Mouse (Mus musculus) CD4-positive helper T cell, adult 2 months (primary cell): ENCODE results near the gene Efcc1.

Experiments
- DNase-seq: peaks from one replicate; pipeline ENCODE4 v3.0.0-alpha.2; 2012; ENCODE audit warnings: low read depth, missing footprints, low spot score

The Efcc1 gene

DNA sequence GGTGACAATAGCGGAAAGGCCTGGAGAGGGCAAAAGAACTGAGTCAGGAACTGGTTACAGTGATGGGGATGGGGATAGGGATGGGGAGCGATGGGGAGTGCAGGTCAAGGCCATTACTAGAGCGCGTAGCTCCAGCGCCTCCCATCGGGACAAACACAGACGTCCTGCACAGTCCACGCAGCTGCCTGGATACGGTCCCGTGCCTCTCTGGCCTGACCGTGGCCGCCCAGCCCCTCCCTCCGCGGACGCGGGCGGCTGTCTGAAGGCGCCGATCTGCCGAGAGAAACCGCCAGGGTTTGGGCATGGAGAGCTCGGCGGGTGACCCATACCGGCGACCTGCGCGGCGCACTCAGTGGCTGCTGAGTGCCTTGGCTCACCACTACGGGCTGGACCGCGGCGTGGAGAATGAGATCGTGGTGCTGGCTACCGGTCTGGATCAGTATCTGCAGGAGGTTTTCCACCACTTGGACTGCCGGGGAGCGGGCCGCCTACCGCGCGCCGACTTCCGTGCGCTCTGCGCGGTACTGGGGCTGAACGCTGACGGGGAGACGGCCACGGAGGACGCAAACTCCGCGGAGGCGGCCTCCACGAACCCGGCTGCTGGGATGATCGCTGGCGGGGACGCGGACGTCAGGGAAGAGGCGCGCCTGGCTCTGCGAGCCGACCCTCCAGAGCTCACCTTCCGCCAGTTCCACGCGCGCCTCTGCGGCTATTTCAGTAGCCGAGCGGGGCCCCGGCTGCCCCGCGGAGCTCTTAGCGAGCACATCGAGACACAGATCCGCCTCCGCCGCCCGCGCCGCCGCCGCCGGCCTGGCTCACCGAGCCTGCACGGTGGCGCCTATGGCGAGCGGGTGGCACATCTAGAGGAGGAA is at the start of gene Efcc1:
TSS of gene Efcc1 (plus strand) at position 279 of the 872 bp plus-strand sequence.
- no peak for DNase-seq

DNA sequence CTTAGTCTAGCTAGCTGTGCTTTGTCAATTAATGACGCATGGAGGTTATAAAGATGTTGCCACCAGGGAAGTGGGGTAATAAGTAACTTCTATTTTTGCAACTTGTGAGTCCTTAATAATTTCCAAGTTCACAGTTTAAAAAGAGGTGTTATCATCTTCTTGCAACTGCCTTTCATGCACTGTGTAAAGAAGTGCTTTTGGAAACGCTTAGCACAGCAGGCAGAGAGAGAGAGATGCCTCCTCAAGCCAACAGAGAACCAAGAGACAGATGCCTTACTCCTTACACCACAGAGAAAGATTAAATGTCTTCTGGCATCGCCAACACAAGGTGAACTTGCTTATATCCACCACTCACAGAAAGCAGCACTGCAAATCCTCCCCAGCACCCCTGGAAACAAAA is 34.7 kb upstream of the Efcc1 start:
- no peak for DNase-seq

- DNase-seq: no peak
These were observed 34.1 kb upstream of the Efcc1 start for GRCm38 (mm10) chr6:87696544-87696943.

- DNase-seq: no peak
These were observed 24.4 kb upstream of the Efcc1 start for GRCm38 (mm10) chr6:87706246-87706645.

DNA sequence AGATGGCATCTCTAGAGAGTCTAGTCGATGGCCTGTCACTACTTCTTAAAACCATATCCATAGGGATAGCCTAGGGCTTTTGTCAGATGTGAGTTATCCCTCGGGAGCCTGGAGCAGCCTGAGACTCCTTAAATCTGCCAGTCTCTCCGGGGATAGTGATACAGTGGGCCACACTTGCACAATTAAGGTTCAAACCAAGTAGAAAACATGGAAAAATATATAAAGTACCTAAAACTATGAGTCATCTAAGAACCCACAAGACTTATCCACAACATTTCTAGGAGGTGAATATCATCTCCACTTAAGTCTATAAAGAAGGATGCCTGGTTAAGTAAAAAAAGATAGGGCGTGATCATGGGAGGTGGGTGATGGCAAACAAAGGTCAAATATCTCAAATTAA is 18.4 kb upstream of the Efcc1 start:
- no peak for DNase-seq

DNA sequence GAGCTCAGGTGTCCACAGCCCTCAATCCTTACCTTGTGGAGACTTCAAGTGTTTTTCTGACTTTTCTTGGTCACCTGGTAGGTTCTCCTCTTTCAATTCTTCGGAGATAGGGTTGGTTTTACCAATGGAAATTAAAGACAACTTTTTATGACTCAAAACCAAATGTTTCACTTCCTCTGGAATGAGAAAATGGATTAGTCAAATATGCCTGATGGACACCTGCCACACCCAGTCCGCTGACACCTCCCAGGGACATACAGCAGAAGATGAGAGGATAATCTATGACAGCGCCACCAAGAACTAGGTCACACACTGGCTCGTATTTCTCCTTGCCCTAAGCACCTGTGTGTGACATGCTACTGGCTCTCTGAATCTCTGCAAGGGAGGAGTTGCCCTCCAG is 16.6 kb upstream of the Efcc1 start:
- no peak for DNase-seq

- DNase-seq: peak; percentile 62
These were observed 8.0 kb upstream of the Efcc1 start for GRCm38 (mm10) chr6:87722631-87723030.

DNA sequence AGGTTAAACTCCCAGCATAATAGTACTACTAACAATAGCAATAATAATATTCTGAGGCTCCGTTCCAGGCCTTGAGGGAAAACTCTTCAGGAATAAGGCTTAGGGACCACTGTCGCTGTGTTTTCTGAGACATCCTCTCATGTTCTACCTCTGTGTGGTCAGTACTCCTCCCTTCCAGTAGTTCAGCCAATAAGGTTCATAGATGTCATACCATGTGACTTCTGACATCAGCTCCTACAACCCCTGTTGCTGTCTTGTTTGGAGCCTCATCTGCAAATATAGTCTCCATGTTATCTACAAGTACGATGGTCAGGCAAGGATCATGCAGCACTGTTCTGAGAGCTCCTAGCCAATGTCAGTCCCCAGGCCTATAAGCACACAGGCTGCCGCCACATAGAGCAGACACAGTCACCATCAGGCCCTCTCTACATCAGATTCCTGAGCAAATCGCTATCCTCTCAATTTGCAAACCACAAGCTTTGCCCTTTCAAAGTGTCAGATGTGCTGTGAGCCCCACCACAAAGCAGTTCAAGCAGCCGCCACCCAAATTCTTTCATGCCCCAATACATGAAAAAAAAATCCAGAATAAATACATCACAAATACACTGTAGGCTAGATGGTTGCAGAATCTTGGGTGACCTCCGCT is 5.3 kb upstream of the Efcc1 start:
- peak; percentile 36 for DNase-seq

DNA sequence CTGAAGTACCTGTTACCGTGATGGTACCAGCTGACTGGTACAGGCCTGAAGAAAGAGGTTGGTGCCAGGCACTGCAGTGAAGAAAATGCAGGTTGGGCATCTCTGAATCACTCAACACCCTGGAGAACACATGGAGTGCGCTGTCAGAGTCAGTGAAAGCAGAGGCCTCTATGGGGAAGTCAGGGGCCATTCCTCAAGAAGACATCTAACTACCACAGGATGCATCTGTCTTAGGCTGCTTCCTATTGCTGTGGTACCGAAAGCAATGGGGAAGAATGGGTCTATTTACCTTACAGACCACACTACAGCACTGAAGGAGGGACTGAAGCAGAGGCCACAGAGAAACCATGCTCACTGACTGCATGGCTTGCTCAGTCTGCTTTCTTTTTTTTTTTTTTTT is 2.6 kb upstream of the Efcc1 start:
- no peak for DNase-seq

- DNase-seq: no peak
These were observed 528 bp upstream of the Efcc1 start for GRCm38 (mm10) chr6:87730141-87730540.

DNA sequence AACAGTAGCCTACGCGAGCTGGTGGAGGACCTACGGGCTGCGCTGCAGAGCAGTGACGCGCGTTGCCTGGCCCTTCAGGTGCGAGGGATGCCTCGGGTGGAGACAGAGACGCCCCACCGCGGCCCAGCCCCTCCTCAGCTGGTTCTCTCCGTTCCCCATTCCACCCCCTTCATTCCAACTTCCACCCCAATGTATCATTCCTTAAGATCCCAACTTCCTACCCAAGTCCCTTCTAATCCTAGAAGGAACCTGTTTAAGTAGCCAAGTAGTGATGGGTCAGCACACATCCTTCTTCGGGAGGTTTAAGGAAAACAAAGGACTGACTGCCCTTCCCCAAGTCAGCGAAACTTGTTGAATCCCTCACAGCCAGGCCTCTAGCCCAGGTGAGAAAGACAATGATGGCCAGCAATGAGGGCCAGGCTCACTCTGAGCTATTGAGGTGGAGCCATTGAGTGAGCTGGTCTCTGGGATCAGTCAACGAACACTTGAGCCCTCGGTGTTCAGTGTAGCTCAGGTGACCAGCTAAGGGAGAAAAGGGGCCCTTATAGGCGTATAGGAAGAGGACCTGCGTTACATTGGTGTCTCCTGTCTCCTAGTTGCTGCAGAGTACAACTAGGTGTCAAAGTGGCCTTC is 910 bp downstream of the Efcc1 start:
- DNase-seq: no peak

GRCm38 (mm10) chr6:87732151-87733011 is 1.7 kb downstream of the Efcc1 start:
- no peak for DNase-seq

DNA sequence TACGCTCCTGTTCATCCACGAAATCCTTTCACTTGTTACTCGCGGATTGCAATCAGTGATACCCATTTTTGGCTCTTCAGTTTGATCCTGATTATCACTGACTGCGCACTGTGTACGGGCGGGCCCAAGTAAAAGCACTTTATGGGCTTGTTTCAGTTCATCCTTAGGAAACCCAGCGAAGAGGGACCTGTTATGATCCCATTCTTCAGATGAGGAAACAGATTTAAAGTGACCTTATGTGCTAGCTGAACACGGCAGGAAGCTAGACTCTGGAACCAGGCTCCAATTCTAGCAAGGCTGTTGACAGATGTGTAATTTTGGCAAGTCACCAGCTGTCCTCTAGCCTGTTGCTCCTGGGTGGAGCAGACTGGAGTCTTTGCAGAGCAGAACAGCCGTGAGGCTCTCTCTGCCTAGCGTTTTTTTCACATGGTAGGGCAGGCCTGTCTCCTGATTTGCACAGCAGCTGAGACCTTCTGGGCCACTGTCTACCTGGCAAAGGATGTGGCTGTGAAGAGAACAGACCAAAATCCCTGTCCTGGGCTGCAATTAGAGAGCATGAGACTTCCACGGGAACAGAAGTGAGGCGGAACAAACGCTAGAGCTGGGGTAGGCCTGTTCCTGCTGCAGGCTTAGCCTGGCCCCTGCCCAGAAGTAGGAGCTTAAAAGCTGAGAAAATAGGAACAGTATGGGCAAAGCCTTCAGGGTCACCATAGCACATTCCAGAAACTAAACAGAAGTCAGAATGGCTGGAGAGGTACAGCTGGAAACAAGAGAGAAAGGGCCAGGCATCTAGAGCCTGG is 2.7 kb downstream of the Efcc1 start:
- DNase-seq: no peak

GRCm38 (mm10) chr6:87734136-87734535 is 3.5 kb downstream of the Efcc1 start:
- no peak for DNase-seq

DNA sequence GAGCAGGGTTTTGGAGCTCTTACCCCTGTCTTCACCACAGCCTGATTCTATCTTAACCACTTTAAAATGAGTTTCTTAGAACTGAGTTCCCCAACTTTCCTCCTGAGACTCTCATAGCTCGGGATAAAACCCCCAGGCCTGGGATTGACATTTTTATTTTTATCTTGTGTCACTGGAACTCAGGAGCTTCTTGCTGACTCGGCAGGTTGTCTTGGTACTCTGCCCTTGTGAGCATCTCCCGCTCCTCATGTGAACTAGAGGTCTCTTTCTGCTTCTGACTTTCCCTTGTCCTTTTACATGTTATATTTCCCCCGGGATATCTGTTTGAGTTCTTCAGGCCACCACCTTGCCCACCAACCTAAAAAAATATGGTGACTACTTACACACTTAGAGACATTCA is 6.3 kb downstream of the Efcc1 start:
- DNase-seq: no peak

DNA sequence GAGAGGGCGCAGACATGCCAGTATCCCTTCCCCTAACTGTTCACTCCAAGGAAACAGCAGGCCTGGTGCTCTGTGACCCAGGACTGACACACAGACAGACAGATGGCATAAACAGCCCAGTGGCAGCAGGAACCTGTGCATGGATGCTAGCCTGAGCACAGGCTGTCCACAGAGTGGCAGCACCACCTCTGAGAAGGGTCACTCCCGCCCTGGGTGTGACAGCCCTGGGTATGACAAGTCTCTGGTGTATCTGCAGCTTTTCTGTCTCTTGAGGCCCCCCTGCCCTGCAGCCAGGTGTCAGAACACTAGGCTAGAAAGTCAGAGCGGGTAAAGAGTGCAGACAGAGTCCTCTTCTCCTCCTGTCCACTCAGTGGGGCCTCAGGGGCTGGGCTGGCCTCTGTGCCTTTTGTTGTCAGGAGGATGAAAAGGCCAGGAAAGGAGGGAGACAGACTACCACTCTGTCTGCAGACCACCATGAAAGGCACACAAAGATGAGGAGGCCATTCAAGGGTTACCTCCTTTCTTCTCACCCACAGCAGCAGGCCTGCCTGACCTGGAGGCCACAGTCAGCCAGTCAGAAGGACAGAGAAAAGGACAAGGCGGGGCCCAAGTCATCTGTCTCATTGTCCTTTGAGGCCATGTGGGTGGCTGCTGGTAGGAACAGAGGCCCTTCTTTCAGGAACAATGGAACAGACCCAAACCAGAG is 7.4 kb downstream of the Efcc1 start:
- DNase-seq: no peak

DNA sequence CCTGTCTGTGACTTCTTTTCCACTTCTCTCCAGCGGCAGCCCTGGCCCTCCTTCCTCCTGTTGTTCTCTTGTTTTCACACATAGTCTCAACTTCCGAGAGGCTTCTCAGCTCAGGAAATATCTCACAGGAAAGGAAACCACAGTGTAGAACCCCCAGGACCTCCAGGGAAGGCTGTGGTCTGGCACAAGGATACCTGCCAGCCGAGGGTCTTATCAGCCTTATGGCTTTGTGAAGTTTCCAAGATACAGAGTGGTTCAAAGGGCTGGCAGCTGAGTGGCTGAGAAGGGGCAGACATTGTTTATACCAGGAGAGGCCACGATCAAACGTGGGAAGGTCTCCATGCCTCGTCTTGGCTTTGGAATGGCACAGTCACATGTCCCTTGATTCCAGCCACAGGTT is 9.2 kb downstream of the Efcc1 start:
- no peak for DNase-seq

DNA sequence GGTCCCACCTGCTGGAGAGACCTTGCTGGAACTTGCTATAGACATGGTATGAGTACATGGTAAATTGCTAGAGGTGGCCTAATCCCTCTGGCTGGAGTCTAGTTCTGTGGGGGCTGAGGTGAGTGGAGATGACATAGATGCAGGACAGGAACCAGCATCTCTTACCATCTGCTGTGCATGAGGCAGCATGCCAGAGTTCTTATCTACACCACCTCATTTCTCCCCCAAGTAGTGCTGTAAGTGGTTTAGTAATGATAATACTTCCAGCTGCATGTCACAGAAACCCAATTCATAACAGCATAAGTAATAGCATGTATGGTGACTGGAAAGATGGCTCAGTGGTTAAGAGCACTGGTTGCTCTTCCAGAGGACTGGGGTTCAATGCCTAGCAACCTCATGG is 9.8 kb downstream of the Efcc1 start:
- DNase-seq: no peak

DNA sequence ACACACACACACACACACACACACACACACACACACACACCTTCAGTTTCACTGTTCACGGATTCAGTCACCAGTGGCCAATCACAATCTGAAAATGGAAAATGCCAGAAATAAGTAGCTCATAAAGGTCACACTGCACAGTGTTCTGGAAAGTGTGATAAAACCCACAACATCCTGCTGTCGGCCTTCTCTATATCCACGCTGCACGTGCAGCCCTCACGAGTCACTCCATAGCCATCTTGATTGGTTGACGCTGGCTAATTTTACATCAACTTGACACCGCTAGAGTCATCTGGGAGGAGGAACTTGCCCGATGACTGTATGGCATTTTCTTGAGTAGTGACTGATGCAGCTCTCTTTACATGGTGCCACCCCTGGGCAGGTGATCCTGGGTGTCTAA is 11.3 kb downstream of the Efcc1 start:
- peak; percentile 36 for DNase-seq

DNA sequence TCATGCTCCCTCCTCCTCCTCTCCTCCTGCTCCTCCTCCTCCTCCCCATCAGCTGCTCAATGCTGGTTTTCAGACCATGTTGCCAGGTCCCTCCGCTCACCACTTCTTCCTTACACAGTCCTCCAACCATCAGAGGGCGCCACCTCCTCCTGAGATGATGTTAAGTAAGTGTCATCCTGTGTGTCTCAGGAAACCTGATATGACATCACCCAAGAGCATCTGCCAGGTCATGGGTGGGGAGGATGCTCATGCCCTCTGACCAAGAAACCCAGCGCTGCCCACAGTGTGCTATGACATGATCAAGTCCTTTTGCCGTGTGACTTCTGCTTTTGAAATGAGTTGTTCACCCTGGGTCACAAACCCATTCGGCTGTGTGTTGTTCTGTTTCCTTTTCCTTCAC is 12.1 kb downstream of the Efcc1 start:
- peak; percentile 30 for DNase-seq
